Mouse (Mus musculus) thymus, adult 2 months (tissue): ENCODE results near the gene Frzb. TPM values are rescaled to one million over a fixed set of nuclear protein-coding genes. Genes with fewer than 3 reads are reported as not detected.
A peak's percentile ranks its signal among the peaks of the same experiment; 100 is the strongest.
"Not testable (repeated sequence)": the region's sequence is repeated elsewhere in the genome, so short reads cannot be mapped to it uniquely, and the experiment has no call there.

Experiments
- DNase-seq: peaks from one replicate; pipeline ENCODE4 v3.0.0; 2021
- H3K27ac ChIP-seq: fragments of 200-500 bp; 2 replicates; pipeline ENCODE4 v1.5.1; 2012; ENCODE audit warnings: low read length, control low read depth; ENCODE audit not compliant: control insufficient read depth, insufficient read depth
- H3K27me3 ChIP-seq: fragments of 200-500 bp; 2 replicates; pipeline ENCODE4 v1.6.1; 2012; ENCODE audit warnings: mild to moderate bottlenecking, low read length, moderate library complexity, mixed read lengths; ENCODE audit not compliant: control insufficient read depth, insufficient read depth
- H3K36me3 ChIP-seq: fragments of 200-500 bp; 2 replicates; pipeline ENCODE4 v1.6.1; 2012; ENCODE audit warnings: mild to moderate bottlenecking, low read length, moderate library complexity; ENCODE audit not compliant: control insufficient read depth, insufficient read depth
- H3K4me1 ChIP-seq: fragments of 200-500 bp; replicated peaks from 2 replicates; pipeline ENCODE4 v1.6.1; 2012; ENCODE audit warnings: low read length; ENCODE audit not compliant: control insufficient read depth, insufficient read depth
- H3K4me3 ChIP-seq: fragments of 200-500 bp; 2 replicates; pipeline ENCODE4 v1.5.1; 2012; ENCODE audit warnings: mild to moderate bottlenecking, low read length, control low read depth, moderate library complexity; ENCODE audit not compliant: control insufficient read depth, insufficient read depth
- CTCF ChIP-seq: fragments of 200-500 bp; IDR thresholded peaks from 2 replicates; pipeline ENCODE4 v1.5.1; 2012; ENCODE audit warnings: mild to moderate bottlenecking, control low read depth, low read length, moderate library complexity, borderline replicate concordance; ENCODE audit not compliant: control insufficient read depth, poor library complexity, insufficient read depth; ENCODE audit errors: extremely low read depth
- POLR2A ChIP-seq: fragments of 200-500 bp; IDR thresholded peaks from 2 replicates; pipeline ENCODE4 v1.6.1; 2012; ENCODE audit warnings: mild to moderate bottlenecking, low read length, control low read depth, moderate library complexity; ENCODE audit not compliant: control insufficient read depth, poor library complexity, insufficient read depth; ENCODE audit errors: extremely low read depth
- WGBS: fragments of 180-500 bp; shearing (Covaris S2); methylation state at CpG from one replicate; pipeline ENCODE4 v1.1.7; 2018; 5-methylcytosine and 5-hydroxymethylcytosine counted together
- polyA plus RNA-seq: library from polyadenylated mRNA; depleted of rRNA; stranded (reverse); fragments of >200 nt; gene quantifications from 2 replicates; pipeline ENCODE4 v1.2.3, GENCODE M21; 2012; rRNA removed

Gene Frzb
- 0.22 and 0.32 TPM in 2 replicates for polyA plus RNA-seq

- Histone ChIP-seq H3K27ac (no peak within 1 kb of the TSS), H3K27me3 (peaks cover 15% of the 10 kb centered on the region), H3K4me3 (peak within 1 kb of the TSS; percentile 17), H3K36me3 (no peaks in the 10 kb centered on the region), H3K4me1 (no peaks in the 10 kb centered on the region; the same call in 1 of the 2 replicates)
- DNase-seq = peak; percentile 1
- no peak for TF ChIP-seq POLR2A
- no peak for TF ChIP-seq CTCF
- WGBS = 2% methylated on average over 33 of the region's 33 CpGs
Observed at GRCm38 (mm10) chr2:80447291-80447791, at the start of gene Frzb. TSS of gene Frzb (minus strand) at chr2:80447625.

GRCm38 (mm10) chr2:80495304-80495703 is 47.9 kb upstream of the Frzb start:
- not testable (repeated sequence) for H3K4me3 ChIP-seq, H3K4me1 ChIP-seq, H3K36me3 ChIP-seq, H3K27me3 ChIP-seq, DNase-seq, H3K27ac ChIP-seq
- 94% methylated on average over 7 of the region's 7 CpGs for WGBS

GRCm38 (mm10) chr2:80486851-80487250 is 39.4 kb upstream of the Frzb start:
- Histone ChIP-seq H3K27me3 (no peaks in the 10 kb centered on the region), H3K4me1 (no peaks in the 10 kb centered on the region), H3K36me3 (no peaks in the 10 kb centered on the region), H3K4me3 (no peak overlapping the region), H3K27ac (no peak overlapping the region)
- WGBS = 76% methylated on average over 5 of the region's 5 CpGs
- TF ChIP-seq CTCF (no peak), POLR2A (no peak)
- no peak for DNase-seq

GRCm38 (mm10) chr2:80484951-80485350 is 37.5 kb upstream of the Frzb start:
- WGBS = 96% methylated on average over 5 of the region's 5 CpGs
- no peak for DNase-seq
- TF ChIP-seq POLR2A (no peak), CTCF (no peak)

GRCm38 (mm10) chr2:80475831-80476230 is 28.4 kb upstream of the Frzb start:
- TF ChIP-seq POLR2A (no peak), CTCF (no peak)
- DNase-seq = no peak
- H3K4me3 ChIP-seq = no peak overlapping the region
- H3K36me3 ChIP-seq = no peaks in the 10 kb centered on the region
- H3K27me3 ChIP-seq = no peaks in the 10 kb centered on the region
- no peaks in the 10 kb centered on the region for H3K4me1 ChIP-seq
- 86% methylated on average over 1 of the region's 1 CpGs for WGBS
- H3K27ac ChIP-seq = no peak overlapping the region

More at GRCm38 (mm10) chr2:80484951-80485350, 37.5 kb upstream of the Frzb start:
- Histone ChIP-seq H3K4me1 (no peaks in the 10 kb centered on the region), H3K4me3 (no peak overlapping the region), H3K27me3 (no peaks in the 10 kb centered on the region), H3K36me3 (no peaks in the 10 kb centered on the region), H3K27ac (no peak overlapping the region)

- no peaks in the 10 kb centered on the region for H3K36me3 ChIP-seq
- H3K27me3 ChIP-seq = no peaks in the 10 kb centered on the region
- no peak overlapping the region for H3K27ac ChIP-seq
- H3K4me1 ChIP-seq = no peaks in the 10 kb centered on the region
- 90% methylated on average over 5 of the region's 5 CpGs for WGBS
- TF ChIP-seq POLR2A (no peak), CTCF (no peak)
- DNase-seq = no peak
- no peak overlapping the region for H3K4me3 ChIP-seq
Observed at GRCm38 (mm10) chr2:80474247-80474796, 26.9 kb upstream of the Frzb start.

- no peaks in the 10 kb centered on the region for H3K27me3 ChIP-seq
- H3K4me1 ChIP-seq = no peaks in the 10 kb centered on the region
- TF ChIP-seq POLR2A (no peak), CTCF (no peak)
- no peak overlapping the region for H3K4me3 ChIP-seq
- 57% methylated on average over 16 of the region's 16 CpGs for WGBS
- no peaks in the 10 kb centered on the region for H3K36me3 ChIP-seq
- no peak overlapping the region for H3K27ac ChIP-seq
- DNase-seq = no peak
Observed at GRCm38 (mm10) chr2:80465991-80466821, 18.8 kb upstream of the Frzb start.
